Mouse (Mus musculus) B cell, adult 67 days (primary cell): Measurements from ENCODE around the gene Lamtor1. TPM values are rescaled to one million over a fixed set of nuclear protein-coding genes. Genes with fewer than 3 reads are reported as not detected.

Experiments used
- total RNA-seq, 2 experiments: library from RNA; stranded (reverse); gene quantifications; 4 replicates each; pipeline ENCODE4 v1.2.4; 2023

The Lamtor1 gene
- total RNA-seq, result 10 to 100 TPM; 61.3 to 73.3 TPM

GRCm38 (mm10) chr7:101905561-101906286 lies at the start of gene Lamtor1:
Gene Lamtor1, plus strand, starts transcription at chr7:101905904.

GRCm38 (mm10) chr7:101857094-101857493 lies 48.6 kb upstream of the Lamtor1 start, which contains the start of gene Folr2:
Gene Folr2, minus strand, starts transcription at chr7:101857194.

GRCm38 (mm10) chr7:101863415-101863814 lies 42.3 kb upstream of the Lamtor1 start, which contains the start of gene Anapc15:
Gene Anapc15, plus strand, starts transcription at chr7:101863715.

GRCm38 (mm10) chr7:101870629-101871028 lies 35.1 kb upstream of the Lamtor1 start, which contains the start of gene Folr1:
Gene Folr1, minus strand, starts transcription at chr7:101870788.

GRCm38 (mm10) chr7:101906287-101906681 lies 580 bp downstream of the Lamtor1 start, which contains the start of gene Tomt:
Gene Tomt, minus strand, starts transcription at chr7:101906359.

GRCm38 (mm10) chr7:101933751-101934240 lies 28.1 kb downstream of the Lamtor1 start, which contains the start of the genes Lrrc51 and Numa1:
Gene Lrrc51, minus strand, starts transcription at chr7:101933895.
Gene Numa1, plus strand, starts transcription at chr7:101934111.

Other genes starting within 250 kb of the Lamtor1 start
- 10 to 100 TPM; 20.2 to 21.4 TPM for gene Clpb, start 242.3 kb upstream of the Lamtor1 start, total RNA-seq
- not detected for gene Phox2a, start 87.6 kb upstream of the Lamtor1 start, total RNA-seq
- gene Inppl1, start 67.7 kb upstream of the Lamtor1 start, total RNA-seq, result 10 to 100 TPM; 45.1 to 57.0 TPM
- gene Folr2, start 48.7 kb upstream of the Lamtor1 start, total RNA-seq, result 1 to 10 TPM; 1.1 to 1.2 TPM
- gene Anapc15, start 42.2 kb upstream of the Lamtor1 start, total RNA-seq, result 10 to 100 TPM; 79.4 to 88.5 TPM
- not detected for gene Folr1, start 35.1 kb upstream of the Lamtor1 start, total RNA-seq
- not detected for gene Tomt, start 455 bp downstream of the Lamtor1 start, total RNA-seq
- 1 to 10 TPM; 1.3 to 2.0 TPM for gene Lrrc51, start 28.0 kb downstream of the Lamtor1 start, total RNA-seq
- gene Numa1, start 28.2 kb downstream of the Lamtor1 start, total RNA-seq, result 100 to 1,000 TPM; 269 to 277 TPM
- 10 to 100 TPM; 10.8 to 11.9 TPM for gene Il18bp, start 112.8 kb downstream of the Lamtor1 start, total RNA-seq
- 10 to 100 TPM; 41.2 to 41.7 TPM for gene Rnf121, start 159.6 kb downstream of the Lamtor1 start, total RNA-seq
- 10 to 100 TPM; 56.4 to 59.1 TPM for gene Xndc1, start 159.6 kb downstream of the Lamtor1 start, total RNA-seq
- gene Xntrpc, start 159.8 kb downstream of the Lamtor1 start, total RNA-seq, result 1 to 10 TPM; 5.1 to 7.1 TPM
- 1 to 10 TPM; 2.4 to 3.8 TPM for gene Trpc2, start 177.2 kb downstream of the Lamtor1 start, total RNA-seq
- gene Art1, start 195.8 kb downstream of the Lamtor1 start, total RNA-seq, result not detected
- gene Art5, start 203.6 kb downstream of the Lamtor1 start, total RNA-seq, result 1 to 10 TPM; 1.0 to 2.2 TPM
- gene Chrna10, start 210.9 kb downstream of the Lamtor1 start, total RNA-seq, result not detected